24 mouse cellular contexts compared by ENCODE assay signal in the genomic region with DNA sequence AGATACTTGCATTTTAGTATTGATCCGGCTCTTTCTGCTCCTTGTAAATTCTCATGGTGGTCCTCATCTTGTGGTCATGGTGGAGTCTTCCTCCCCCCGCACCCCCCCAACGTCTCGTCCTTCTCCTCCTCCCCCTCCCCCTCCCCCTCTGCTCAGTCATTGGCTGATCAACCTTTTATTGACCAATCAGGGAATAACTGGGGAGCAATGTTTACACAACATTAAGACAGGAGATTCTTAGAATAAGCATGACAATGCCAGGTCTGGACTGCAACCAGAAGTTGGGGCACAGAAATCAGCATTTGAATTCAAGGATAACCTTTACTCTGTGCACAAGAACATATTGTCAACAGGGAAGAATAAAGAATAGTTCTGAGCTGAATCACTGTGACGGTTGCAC.
DNase-seq lines count a peak whose midpoint lies in the region; ATAC-seq and TF ChIP-seq lines count a peak whose summit lies in the region.
"Had no signal": no experiment of that assay in that cellular context is flagged by ENCODE, and none has a peak within 500 bp of the region (broad histone marks: within the 10 kb centered on the region; RNA-seq: fewer than 3 reads in every experiment).

No protein-coding gene starts in this region.

- H3K79me2 ChIP-seq in myocyte (ENCODE audit: control insufficient read depth, insufficient read depth), result no peaks in the 10 kb centered on the region

- H3K36me3 ChIP-seq in kidney, embryonic 16.5 days (ENCODE audit: insufficient read depth, low read length), result no peaks in the 10 kb centered on the region
- H3K36me3 ChIP-seq in kidney, embryonic 14.5 days (ENCODE audit: control insufficient read depth, insufficient read depth, low read length), result no peaks in the 10 kb centered on the region
- H3K36me3 ChIP-seq in E14TG2a.4 (ENCODE audit: insufficient read depth, low read length), result peaks cover 11% of the 10 kb centered on the region; the same call in 1 of the 2 replicates
- no peaks in the 10 kb centered on the region for H3K36me3 ChIP-seq in myocyte (ENCODE audit: control insufficient read depth, insufficient read depth)
- H3K36me3 ChIP-seq: embryonic facial prominence, embryonic 12.5 days; forebrain, embryonic 12.5 days; heart, embryonic 12.5 days; hindbrain, embryonic 10.5 days; hindbrain, embryonic 15.5 days had no signal

- H3K4me3 ChIP-seq in kidney, embryonic 16.5 days (ENCODE audit: low read length), result no peak overlapping the region
- H3K4me3 ChIP-seq in kidney, embryonic 14.5 days (ENCODE audit: low read length), result no peak overlapping the region
- peak overlapping the region; percentile 65 for H3K4me3 ChIP-seq in E14TG2a.4 (replicated peaks; ENCODE audit: low read length)
- H3K4me3 ChIP-seq in myocyte, result no peak overlapping the region
- H3K4me3 ChIP-seq: embryonic facial prominence, embryonic 12.5 days; forebrain, embryonic 12.5 days; heart, adult 2 months; heart, embryonic 12.5 days; hindbrain, embryonic 10.5 days; hindbrain, embryonic 15.5 days had no signal

- DNase-seq in R1 (ENCODE audit: low read depth, low spot score), result peak; percentile 93
- no peak for DNase-seq in layer of hippocampus, postnatal 36 days
- no peak for DNase-seq in right cerebral cortex, adult 18-20 months
- DNase-seq in left cerebral cortex, postnatal 10 days (ENCODE audit: extremely low spot score in 1 of 2, low spot score in 2 of 2), result no peak
- DNase-seq: adrenal gland, adult 2 months; adrenal gland, postnatal 25 days; B cell, adult 2 months; cerebellum, adult 2 months; cerebellum, postnatal 14 days; embryo, embryonic 11 days; gastrocnemius, postnatal 10 days; kidney, adult 2 months had no signal

- no peak for ATAC-seq in kidney, embryonic 16.5 days (ENCODE audit: low FRiP score, low TSS enrichment)
- no peak for ATAC-seq in kidney, embryonic 14.5 days (ENCODE audit: low FRiP score, low TSS enrichment)
- ATAC-seq: forebrain, embryonic 16.5 days; intestine, embryonic 16.5 days had no signal

- no peaks in the 10 kb centered on the region for H3K4me1 ChIP-seq in kidney, embryonic 16.5 days (ENCODE audit: insufficient read depth, low read length)
- H3K4me1 ChIP-seq in kidney, embryonic 14.5 days (ENCODE audit: control insufficient read depth, insufficient read depth, low read length), result no peaks in the 10 kb centered on the region
- H3K4me1 ChIP-seq in E14TG2a.4 (replicated peaks; ENCODE audit: low read depth, low read length), result peaks cover 32% of the 10 kb centered on the region
- H3K4me1 ChIP-seq: embryonic facial prominence, embryonic 12.5 days; forebrain, embryonic 12.5 days; hindbrain, embryonic 10.5 days; hindbrain, embryonic 15.5 days had no signal

- H3K27me3 ChIP-seq in kidney, embryonic 16.5 days (ENCODE audit: insufficient read depth, low read length), result no peaks in the 10 kb centered on the region
- H3K27me3 ChIP-seq in kidney, embryonic 14.5 days (ENCODE audit: control insufficient read depth, insufficient read depth, low read length), result no peaks in the 10 kb centered on the region
- H3K27me3 ChIP-seq in E14TG2a.4 (ENCODE audit: insufficient read depth, low read length), result no peaks in the 10 kb centered on the region
- H3K27me3 ChIP-seq in myocyte (ENCODE audit: control insufficient read depth, insufficient read depth, insufficient read length), result no peaks in the 10 kb centered on the region
- H3K27me3 ChIP-seq: embryonic facial prominence, embryonic 12.5 days; forebrain, embryonic 12.5 days; heart, embryonic 12.5 days; hindbrain, embryonic 15.5 days had no signal

- 53% methylated on average over 5 of the region's 5 CpGs for WGBS in kidney, embryonic 16.5 days
- 57% methylated on average over 5 of the region's 5 CpGs for WGBS in kidney, embryonic 14.5 days

- H3K9ac ChIP-seq in kidney, embryonic 16.5 days (replicated peaks; ENCODE audit: low read length), result no peak overlapping the region
- H3K9ac ChIP-seq in kidney, embryonic 14.5 days (ENCODE audit: low read depth, low read length), result no peak overlapping the region
- H3K9ac ChIP-seq: embryonic facial prominence, embryonic 12.5 days; forebrain, embryonic 12.5 days; heart, embryonic 12.5 days; hindbrain, embryonic 15.5 days had no signal

- no peak overlapping the region for H3ac ChIP-seq in myocyte (ENCODE audit: control insufficient read depth, insufficient read length)

- peak overlapping the region; percentile 17; the same call in 1 of the 2 replicates for H3K4me2 ChIP-seq in kidney, embryonic 16.5 days (replicated peaks; ENCODE audit: low read depth, low read length)
- H3K4me2 ChIP-seq in kidney, embryonic 14.5 days (replicated peaks; ENCODE audit: low read depth, low read length), result no peak overlapping the region
- peak overlapping the region; percentile 52 for H3K4me2 ChIP-seq in myocyte (ENCODE audit: low read depth)
- H3K4me2 ChIP-seq: embryonic facial prominence, embryonic 12.5 days; forebrain, embryonic 12.5 days; heart, embryonic 12.5 days; hindbrain, embryonic 15.5 days had no signal

- no peak for TF ChIP-seq CTCF in E14TG2a.4 (conservative IDR thresholded peaks at IDR 0.05; ENCODE audit: low read length)

- no peak for TF ChIP-seq POLR2A in myocyte (IDR thresholded peaks at IDR 0.05; ENCODE audit: insufficient read length, low read depth)

- no peak overlapping the region for H3K27ac ChIP-seq in kidney, embryonic 16.5 days (ENCODE audit: low read length)
- no peak overlapping the region for H3K27ac ChIP-seq in kidney, embryonic 14.5 days (ENCODE audit: low read depth, low read length)
- H3K27ac ChIP-seq: embryonic facial prominence, embryonic 12.5 days; forebrain, embryonic 12.5 days; heart, adult 2 months; hindbrain, embryonic 10.5 days; hindbrain, embryonic 15.5 days had no signal

- no peaks in the 10 kb centered on the region; the same call in 1 of the 2 replicates for H3K9me3 ChIP-seq in kidney, embryonic 16.5 days (ENCODE audit: low read length)
- no peaks in the 10 kb centered on the region for H3K9me3 ChIP-seq in kidney, embryonic 14.5 days (ENCODE audit: control insufficient read depth, low read length)
- 0 out of 2 replicates have a peak, but pooled peaks cover 3% of the 10 kb centered on the region for H3K9me3 ChIP-seq in E14TG2a.4 (ENCODE audit: low read length)
- H3K9me3 ChIP-seq: forebrain, embryonic 12.5 days; hindbrain, embryonic 10.5 days; hindbrain, embryonic 15.5 days had no signal

- intact Hi-C loops in left cerebral cortex, postnatal 10 days (cut with DNase I), result no loop called here

TF ChIP-seq in myocyte, 11 proteins besides CTCF, POLR2A, EP300 and RAD21:
- TF ChIP-seq SRF (IDR thresholded peaks at IDR 0.05; ENCODE audit: control insufficient read depth, insufficient read length, low read depth) (no peak), TCF12 (IDR thresholded peaks at IDR 0.05; ENCODE audit: insufficient read depth, poor library complexity, severe bottlenecking) (no peak), TCF3 (IDR thresholded peaks at IDR 0.05; ENCODE audit: insufficient read length, low read depth) (no peak), POLR2AphosphoS2 (IDR thresholded peaks at IDR 0.05; ENCODE audit: insufficient read length, low read depth) (no peak), MAX (IDR thresholded peaks at IDR 0.05; ENCODE audit: low read depth) (no peak), MYOG (IDR thresholded peaks at IDR 0.05; ENCODE audit: control insufficient read depth in 1 of 3, insufficient read depth in 1 of 3, insufficient read length in 2 of 3, low read depth in 2 of 3) (no peak), USF1 (IDR thresholded peaks at IDR 0.05; ENCODE audit: low read depth) (no peak), E2F4 (IDR thresholded peaks at IDR 0.05; ENCODE audit: insufficient read depth) (no peak), CEBPB (IDR thresholded peaks at IDR 0.05; ENCODE audit: insufficient read depth, poor library complexity, severe bottlenecking) (no peak; the same call in 1 of the 2 replicates), REST (IDR thresholded peaks at IDR 0.05; ENCODE audit: insufficient read depth, insufficient read length) (no peak), MYOD1 (IDR thresholded peaks at IDR 0.05; ENCODE audit: control insufficient read depth in 1 of 3, insufficient read length in 2 of 3, low read depth in 2 of 3) (no peak)
